Mouse (Mus musculus) monocyte, adult 2 months (primary cell): ENCODE data around the gene Ece1.
"Not testable (repeated sequence)": the region's sequence is repeated elsewhere in the genome, so short reads cannot be mapped to it uniquely, and the experiment has no call there.

ENCODE experiments used
- DNase-seq, 2 experiments: peaks; one replicate each; pipeline ENCODE4 v3.0.0; 2022; ENCODE audit warnings: low spot score in 2 of 2, low read depth in 1 of 2

The Ece1 gene

GRCm38 (mm10) chr4:137979066-137979644 is 117.1 kb downstream of the Ece1 start:
- not testable (repeated sequence) for DNase-seq

GRCm38 (mm10) chr4:137982869-137983268 is 120.8 kb downstream of the Ece1 start:
- DNase-seq = no peak

GRCm38 (mm10) chr4:137984212-137984611 is 122.2 kb downstream of the Ece1 start:
- no peak for DNase-seq

GRCm38 (mm10) chr4:137984746-137985145 is 122.7 kb downstream of the Ece1 start:
- DNase-seq = no peak

GRCm38 (mm10) chr4:137989426-137989825 is 127.4 kb downstream of the Ece1 start:
- DNase-seq = no peak

GRCm38 (mm10) chr4:137990433-137990832 is 128.4 kb downstream of the Ece1 start:
- DNase-seq = no peak

- DNase-seq = no peak
These were observed 129.2 kb downstream of the Ece1 start for GRCm38 (mm10) chr4:137991240-137991639.

GRCm38 (mm10) chr4:137992890-137993289 is 130.9 kb downstream of the Ece1 start, which contains the start of gene Eif4g3:
TSS of gene Eif4g3 (plus strand) at chr4:137993022.
- no peak for DNase-seq

- DNase-seq = peak; percentile 86 to 91
These were observed 131.3 kb downstream of the Ece1 start for GRCm38 (mm10) chr4:137993291-137993758.

GRCm38 (mm10) chr4:137993821-137994561 is 132.0 kb downstream of the Ece1 start:
- DNase-seq = peak in 1 of 2 experiments; percentile 21

- DNase-seq = peak in 1 of 2 experiments; percentile 26
These were observed 132.7 kb downstream of the Ece1 start for GRCm38 (mm10) chr4:137994562-137995336.

- DNase-seq = peak in 1 of 2 experiments; percentile 21
These were observed 133.4 kb downstream of the Ece1 start for GRCm38 (mm10) chr4:137995399-137995798.

GRCm38 (mm10) chr4:137998232-137998631 is 136.2 kb downstream of the Ece1 start:
- no peak for DNase-seq

- DNase-seq = no peak
These were observed 138.6 kb downstream of the Ece1 start for GRCm38 (mm10) chr4:138000682-138001081.

GRCm38 (mm10) chr4:138003909-138004610 is 142.0 kb downstream of the Ece1 start:
- DNase-seq = no peak

GRCm38 (mm10) chr4:138005781-138006180 is 143.7 kb downstream of the Ece1 start:
- DNase-seq = no peak

GRCm38 (mm10) chr4:138006951-138007613 is 145.0 kb downstream of the Ece1 start:
- no peak for DNase-seq

GRCm38 (mm10) chr4:138008646-138009045 is 146.6 kb downstream of the Ece1 start:
- no peak for DNase-seq

- no peak for DNase-seq
These were observed 147.9 kb downstream of the Ece1 start for GRCm38 (mm10) chr4:138009786-138010502.
